Mouse (Mus musculus): Measurements from ENCODE around the gene Ogt. TPM values are rescaled to one million over a fixed set of nuclear protein-coding genes. Genes with fewer than 3 reads are reported as not detected.
A peak's percentile ranks its signal among the peaks of the same experiment; 100 is the strongest.

Gene Ogt
- polyA plus RNA-seq (2014; fragmentation: Nextera tagmentation; extraction: Ambion mirVana) = 183 TPM in 2 replicates

DNA sequence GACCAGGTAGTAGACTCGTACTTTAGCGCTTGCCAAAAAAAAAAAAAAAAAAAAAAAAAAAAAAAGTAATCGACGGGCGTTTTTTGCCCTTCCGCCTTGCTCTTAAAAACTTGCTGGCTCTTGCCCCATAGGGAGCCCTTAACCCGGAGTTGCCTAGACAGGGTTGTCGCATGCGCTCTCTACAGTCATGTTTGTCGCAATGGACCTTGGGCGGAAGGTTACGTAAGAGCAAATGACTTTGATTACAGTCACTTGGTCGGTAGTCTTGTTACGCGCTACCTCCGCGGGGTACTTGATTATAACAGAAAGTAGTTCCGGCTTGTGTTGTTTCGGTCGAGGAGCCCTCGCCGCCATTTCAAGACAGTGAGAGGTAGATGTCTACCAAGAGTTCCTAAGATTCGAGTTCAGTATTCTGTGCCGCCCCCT lies at the start of gene Ogt:
Ogt (plus strand) TSS at position 320 of the 426 bp plus-strand sequence.
- 10% methylated on average over 24 of the region's 24 CpGs for WGBS
- Histone ChIP-seq H3K4me2 (peak within 1 kb of the TSS; percentile 71), H3K9ac (peak within 1 kb of the TSS; percentile 86), H3K36me3 (ENCODE audit: insufficient read depth) (peaks cover 6% of the 10 kb centered on the region), H3K27me3 (ENCODE audit: insufficient read depth, low read length) (no peaks in the 10 kb centered on the region), H3K4me1 (ENCODE audit: insufficient read depth) (no peaks in the 10 kb centered on the region), H3K27ac (ENCODE audit: low read depth) (peak within 1 kb of the TSS; percentile 84), H3K4me3 (ENCODE audit: low read depth, low read length) (peak within 1 kb of the TSS; percentile 67), H3K9me3 (ENCODE audit: low read depth, low read length) (no peaks in the 10 kb centered on the region)
- peak; percentile 96 for ATAC-seq (ENCODE audit: insufficient read depth)
- no peak for TF ChIP-seq CTCF (IDR thresholded peaks at IDR 0.05; ENCODE audit: low read depth)
- DNase-seq = peak; percentile 96

DNA sequence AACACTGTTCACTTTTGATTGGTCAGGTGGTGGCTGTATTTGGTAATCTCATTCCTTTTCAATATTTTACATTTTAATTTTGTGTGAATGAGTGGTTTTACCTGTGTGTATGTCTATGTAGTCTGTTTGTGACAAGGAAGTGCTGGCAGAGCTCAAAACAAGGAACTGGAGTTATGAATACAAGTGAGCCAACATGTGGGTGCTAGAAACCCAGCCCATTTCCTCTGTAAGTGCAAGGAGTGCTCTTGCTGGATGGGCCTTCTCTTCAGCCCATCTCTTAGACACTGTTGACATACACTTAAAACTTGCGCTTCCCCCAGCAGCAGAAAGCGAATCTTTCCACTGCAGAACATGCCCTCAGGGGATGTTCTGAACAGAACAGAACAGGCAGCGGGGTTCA lies 23.7 kb upstream of the Ogt start:
- Histone ChIP-seq H3K4me3 (ENCODE audit: low read depth, low read length) (no peak overlapping the region), H3K9ac (no peak overlapping the region), H3K36me3 (ENCODE audit: insufficient read depth) (no peaks in the 10 kb centered on the region), H3K4me2 (no peak overlapping the region), H3K27me3 (ENCODE audit: insufficient read depth, low read length) (no peaks in the 10 kb centered on the region), H3K9me3 (ENCODE audit: low read depth, low read length) (no peaks in the 10 kb centered on the region), H3K4me1 (ENCODE audit: insufficient read depth) (no peaks in the 10 kb centered on the region), H3K27ac (ENCODE audit: low read depth) (no peak overlapping the region)
- ATAC-seq (ENCODE audit: insufficient read depth) (no peak), DNase-seq (no peak)
- no peak for TF ChIP-seq CTCF (IDR thresholded peaks at IDR 0.05; ENCODE audit: low read depth)
- 87% methylated on average over 3 of the region's 3 CpGs for WGBS

- TF ChIP-seq CTCF (IDR thresholded peaks at IDR 0.05; ENCODE audit: low read depth) = no peak
- Histone ChIP-seq H3K9ac (no peak overlapping the region), H3K4me3 (ENCODE audit: low read depth, low read length) (no peak overlapping the region), H3K27ac (ENCODE audit: low read depth) (no peak overlapping the region), H3K4me1 (ENCODE audit: insufficient read depth) (no peaks in the 10 kb centered on the region), H3K9me3 (ENCODE audit: low read depth, low read length) (no peaks in the 10 kb centered on the region), H3K4me2 (no peak overlapping the region), H3K36me3 (ENCODE audit: insufficient read depth) (no peaks in the 10 kb centered on the region), H3K27me3 (ENCODE audit: insufficient read depth, low read length) (no peaks in the 10 kb centered on the region)
- no peak for DNase-seq
- no peak for ATAC-seq (ENCODE audit: insufficient read depth)
- WGBS = 39% methylated on average over 10 of the region's 10 CpGs
These were observed 22.0 kb upstream of the Ogt start for GRCm38 (mm10) chrX:101617889-101618288.

GRCm38 (mm10) chrX:101620317-101620716 lies 19.5 kb upstream of the Ogt start:
- Histone ChIP-seq H3K4me2 (no peak overlapping the region), H3K4me1 (ENCODE audit: insufficient read depth) (no peaks in the 10 kb centered on the region), H3K9ac (no peak overlapping the region), H3K4me3 (ENCODE audit: low read depth, low read length) (no peak overlapping the region), H3K36me3 (ENCODE audit: insufficient read depth) (no peaks in the 10 kb centered on the region), H3K27ac (ENCODE audit: low read depth) (no peak overlapping the region), H3K9me3 (ENCODE audit: low read depth, low read length) (no peaks in the 10 kb centered on the region), H3K27me3 (ENCODE audit: insufficient read depth, low read length) (no peaks in the 10 kb centered on the region)
- 71% methylated on average over 6 of the region's 6 CpGs for WGBS
- DNase-seq (no peak), ATAC-seq (ENCODE audit: insufficient read depth) (peak; percentile 24; the same call in 1 of the 2 replicates)
- TF ChIP-seq CTCF (IDR thresholded peaks at IDR 0.05; ENCODE audit: low read depth) = no peak

- ATAC-seq (ENCODE audit: insufficient read depth) (no peak), DNase-seq (no peak)
- H3K4me3 ChIP-seq (ENCODE audit: low read depth, low read length) = no peak overlapping the region
- H3K4me1 ChIP-seq (ENCODE audit: insufficient read depth) = no peaks in the 10 kb centered on the region
- H3K36me3 ChIP-seq (ENCODE audit: insufficient read depth) = no peaks in the 10 kb centered on the region
- no peak overlapping the region for H3K4me2 ChIP-seq
- H3K9me3 ChIP-seq (ENCODE audit: low read depth, low read length) = no peaks in the 10 kb centered on the region
- H3K27me3 ChIP-seq (ENCODE audit: insufficient read depth, low read length) = no peaks in the 10 kb centered on the region
- TF ChIP-seq CTCF (IDR thresholded peaks at IDR 0.05; ENCODE audit: low read depth) = no peak
- WGBS = 37% methylated on average over 3 of the region's 3 CpGs
- no peak overlapping the region for H3K9ac ChIP-seq
- H3K27ac ChIP-seq (ENCODE audit: low read depth) = no peak overlapping the region
These were observed 17.3 kb upstream of the Ogt start for GRCm38 (mm10) chrX:101622539-101622938.

GRCm38 (mm10) chrX:101636821-101637525 lies 2.9 kb upstream of the Ogt start:
- no peak for TF ChIP-seq CTCF (IDR thresholded peaks at IDR 0.05; ENCODE audit: low read depth)
- H3K4me1 ChIP-seq (ENCODE audit: insufficient read depth) = no peaks in the 10 kb centered on the region
- no peak overlapping the region for H3K9ac ChIP-seq
- no peak for DNase-seq
- 33% methylated on average over 8 of the region's 9 CpGs for WGBS
- no peak overlapping the region for H3K27ac ChIP-seq (ENCODE audit: low read depth)
- ATAC-seq (ENCODE audit: insufficient read depth) = no peak
- H3K9me3 ChIP-seq (ENCODE audit: low read depth, low read length) = no peaks in the 10 kb centered on the region
- H3K27me3 ChIP-seq (ENCODE audit: insufficient read depth, low read length) = no peaks in the 10 kb centered on the region
- H3K36me3 ChIP-seq (ENCODE audit: insufficient read depth) = no peaks in the 10 kb centered on the region
- no peak overlapping the region for H3K4me3 ChIP-seq (ENCODE audit: low read depth, low read length)
- H3K4me2 ChIP-seq = no peak overlapping the region

GRCm38 (mm10) chrX:101638856-101639255 lies 1.0 kb upstream of the Ogt start:
- 18% methylated on average over 3 of the region's 3 CpGs for WGBS
- Histone ChIP-seq H3K9ac (peak overlapping the region; percentile 51; the same call in 1 of the 2 replicates), H3K4me3 (ENCODE audit: low read depth, low read length) (peak overlapping the region; percentile 67), H3K27ac (ENCODE audit: low read depth) (peak overlapping the region; percentile 73; the same call in 1 of the 2 replicates), H3K36me3 (ENCODE audit: insufficient read depth) (peaks cover 4% of the 10 kb centered on the region), H3K4me2 (peak overlapping the region; percentile 55), H3K4me1 (ENCODE audit: insufficient read depth) (no peaks in the 10 kb centered on the region), H3K27me3 (ENCODE audit: insufficient read depth, low read length) (no peaks in the 10 kb centered on the region), H3K9me3 (ENCODE audit: low read depth, low read length) (no peaks in the 10 kb centered on the region)
- DNase-seq (peak; percentile 33), ATAC-seq (ENCODE audit: insufficient read depth) (no peak)
- TF ChIP-seq CTCF (IDR thresholded peaks at IDR 0.05; ENCODE audit: low read depth) = no peak
